Mouse (Mus musculus) left cerebral cortex, adult 8-10 months (tissue): ENCODE results near the gene Scube2. TPM values are rescaled to one million over a fixed set of nuclear protein-coding genes. Genes with fewer than 3 reads are reported as not detected.

Experiments used
- DNase-seq, 2 experiments: peaks; one replicate each; pipeline ENCODE4 v3.0.0; 2022; ENCODE audit warnings: low spot score in 2 of 2
- total RNA-seq, 4 experiments: library from RNA; stranded (reverse); gene quantifications; 2 replicates each; pipeline ENCODE4 v1.2.4; 2022

Scube2 gene
- 1 to 10 TPM in 1 of 4 experiments, under 1 TPM in 3; 0.79 to 1.2 (median 0.88) TPM for total RNA-seq

- DNase-seq: no peak
Observed at GRCm38 (mm10) chr7:109865370-109866229, at the start of gene Scube2. Gene Scube2 (minus strand): TSS chr7:109865679.

- DNase-seq: no peak
Observed at GRCm38 (mm10) chr7:109906165-109906564, 40.7 kb upstream of the Scube2 start.

DNA sequence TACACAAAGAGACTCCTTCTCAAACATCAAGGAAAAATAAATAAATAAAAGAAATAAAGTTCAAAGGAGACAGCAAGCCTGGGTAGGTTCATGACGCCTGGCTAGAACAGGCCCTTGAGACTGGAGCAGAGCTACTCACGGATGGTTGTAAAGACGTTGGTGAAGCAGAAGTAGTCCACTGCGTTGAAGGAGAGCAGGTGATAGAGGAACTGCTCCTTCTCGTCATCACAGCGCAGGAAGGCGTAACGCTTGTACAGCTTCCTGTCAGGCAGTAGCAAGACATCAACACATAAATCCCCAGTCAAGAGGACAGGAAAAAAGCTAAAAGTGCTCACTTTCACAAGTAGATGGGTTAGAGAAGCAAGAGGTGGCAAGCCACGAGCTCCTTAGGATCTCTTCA, 35.4 kb upstream of the Scube2 start:
- no peak for DNase-seq

GRCm38 (mm10) chr7:109898911-109899310, 33.4 kb upstream of the Scube2 start:
- DNase-seq: no peak

GRCm38 (mm10) chr7:109892530-109892929, 27.1 kb upstream of the Scube2 start:
- peak; percentile 40 to 52 for DNase-seq

- no peak for DNase-seq
Observed at GRCm38 (mm10) chr7:109891786-109892185, 26.3 kb upstream of the Scube2 start.

DNA sequence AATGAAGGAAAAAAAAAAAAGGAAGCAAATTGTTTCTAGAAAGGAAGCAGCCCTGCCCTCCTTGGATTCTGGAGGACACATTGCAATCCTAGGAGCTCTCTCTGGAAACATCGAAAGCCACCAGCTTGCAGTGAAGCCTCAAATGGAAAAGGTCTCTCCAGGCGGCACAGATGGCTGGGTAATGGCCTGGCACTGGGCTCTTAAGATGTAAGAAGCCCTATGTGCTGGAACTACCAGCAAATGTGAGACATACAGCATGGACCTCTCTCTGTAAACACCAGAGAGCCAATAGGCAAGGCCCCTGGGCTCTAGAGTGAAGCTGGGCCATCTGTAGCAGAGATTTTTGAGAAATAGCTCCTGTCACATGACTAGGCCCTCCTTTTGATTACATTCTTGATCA, 24.8 kb upstream of the Scube2 start:
- no peak for DNase-seq

- DNase-seq: no peak
Observed at GRCm38 (mm10) chr7:109889300-109889699, 23.8 kb upstream of the Scube2 start.

DNA sequence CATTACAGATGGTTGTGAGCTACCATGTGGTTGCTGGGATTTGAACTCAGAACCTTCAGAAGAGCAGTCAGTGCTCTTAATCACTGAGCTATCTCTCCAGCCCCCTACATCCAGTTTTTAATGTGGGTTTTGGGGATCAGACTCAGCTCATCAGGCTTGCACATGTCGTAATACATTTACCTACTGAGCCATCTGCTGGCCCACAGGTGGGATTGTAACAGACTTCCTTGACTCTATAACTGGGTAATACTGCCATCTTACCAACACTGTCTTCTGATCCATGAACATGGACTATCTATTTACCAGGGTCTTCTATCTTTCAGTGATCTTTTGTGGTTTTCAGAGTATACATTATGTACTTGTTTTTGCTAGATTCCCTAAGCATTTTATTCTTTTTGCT, 20.8 kb upstream of the Scube2 start:
- no peak for DNase-seq

DNA sequence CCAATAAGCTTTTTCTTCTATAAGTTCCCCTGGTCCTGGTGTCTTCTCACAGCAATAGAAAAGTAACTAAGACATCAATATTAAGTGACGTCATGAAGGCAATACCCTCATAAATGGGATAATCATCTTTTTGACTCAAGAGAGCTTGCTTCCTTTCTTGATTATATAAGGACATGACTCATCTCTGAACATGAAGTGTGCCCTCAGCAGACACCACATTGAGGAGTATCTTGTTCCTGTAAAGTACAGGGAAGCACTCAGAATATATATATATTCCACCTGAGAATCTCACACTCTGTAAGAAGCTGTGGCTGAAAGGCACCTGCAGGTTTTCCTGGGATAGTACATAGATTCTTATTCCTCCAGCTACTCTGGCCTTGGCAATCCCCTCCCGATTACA, 17.1 kb upstream of the Scube2 start:
- no peak for DNase-seq

- DNase-seq: no peak
Observed at GRCm38 (mm10) chr7:109881561-109882099, 16.2 kb upstream of the Scube2 start.

DNA sequence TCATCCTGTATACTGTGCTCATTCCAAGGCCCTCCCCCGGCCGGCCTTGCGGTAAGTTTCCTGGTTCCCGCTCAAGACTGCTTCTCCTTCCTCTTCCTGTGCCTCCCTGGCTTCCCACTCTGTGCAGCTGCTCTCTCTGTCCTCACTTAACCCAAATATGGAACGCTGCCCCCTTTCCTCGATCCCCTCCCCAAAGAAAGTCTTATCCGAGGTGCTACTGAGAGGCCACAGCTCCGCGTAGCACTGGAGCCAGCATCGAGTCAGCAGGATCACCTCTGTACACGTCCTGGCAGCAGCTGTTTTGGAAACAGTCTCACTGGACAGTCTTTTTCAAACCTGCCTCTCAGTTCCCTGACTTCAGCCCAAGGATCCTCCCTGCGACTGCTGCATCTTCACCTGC, 13.7 kb upstream of the Scube2 start:
- no peak for DNase-seq

GRCm38 (mm10) chr7:109876085-109876484, 10.6 kb upstream of the Scube2 start:
- no peak for DNase-seq

GRCm38 (mm10) chr7:109875598-109875997, 10.1 kb upstream of the Scube2 start:
- no peak for DNase-seq

DNA sequence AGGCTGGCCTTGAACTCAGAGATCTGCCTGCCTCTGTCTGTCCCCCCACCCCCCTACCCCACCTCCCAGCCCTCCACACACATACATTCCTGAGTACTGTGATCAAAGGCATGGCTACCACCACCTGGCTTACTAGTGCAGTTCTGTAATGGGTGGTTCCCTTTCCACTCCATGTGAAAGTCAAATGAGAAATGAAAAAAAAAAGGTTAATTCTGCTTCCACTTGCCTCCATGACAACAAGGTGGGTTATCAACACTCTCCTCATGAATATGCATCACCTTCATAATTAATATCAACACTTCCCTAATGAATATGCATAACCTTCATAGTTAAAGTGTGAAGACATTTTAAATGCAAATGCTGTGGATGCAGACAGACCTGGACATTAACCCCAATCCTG, 9.6 kb upstream of the Scube2 start:
- DNase-seq: no peak

DNA sequence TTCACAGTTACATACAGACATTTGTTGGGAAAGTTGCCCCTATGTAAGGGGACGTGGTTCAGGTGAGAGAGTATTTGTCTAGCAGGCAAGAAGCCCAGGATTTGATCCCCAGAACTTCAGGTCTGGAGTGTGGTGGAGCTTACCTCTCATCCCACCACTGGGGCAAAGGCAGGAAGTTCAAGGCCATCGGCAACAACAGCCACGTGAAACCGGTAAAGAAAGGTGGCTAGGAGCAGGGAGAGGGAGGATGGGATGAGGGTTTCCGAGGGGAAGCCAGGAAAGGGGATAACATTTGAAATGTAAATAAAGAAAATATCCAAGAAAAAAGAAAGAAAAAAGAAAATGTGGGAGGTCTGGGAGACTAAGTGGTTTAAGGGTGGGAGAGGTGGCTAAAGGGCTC, 7.7 kb upstream of the Scube2 start:
- no peak for DNase-seq

DNA sequence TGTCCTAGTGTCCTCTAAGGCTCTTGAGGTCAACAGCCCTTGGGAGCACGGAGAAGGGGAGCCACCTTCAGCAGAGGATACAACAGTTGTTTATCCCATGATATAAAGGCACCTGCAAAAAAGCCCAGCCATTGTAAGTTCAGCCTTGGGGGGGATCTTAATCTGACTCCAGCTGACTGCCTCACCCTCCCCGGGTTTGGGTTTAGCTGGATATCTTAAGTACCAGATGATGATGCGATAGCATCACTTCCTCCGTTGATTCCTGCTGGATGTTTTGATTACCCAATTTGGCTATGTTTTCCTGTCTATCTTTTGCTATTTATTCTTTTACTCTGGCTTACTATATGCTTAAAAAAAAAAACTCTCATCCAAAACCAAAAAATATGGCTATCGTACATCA, 5.8 kb upstream of the Scube2 start:
- no peak for DNase-seq

DNA sequence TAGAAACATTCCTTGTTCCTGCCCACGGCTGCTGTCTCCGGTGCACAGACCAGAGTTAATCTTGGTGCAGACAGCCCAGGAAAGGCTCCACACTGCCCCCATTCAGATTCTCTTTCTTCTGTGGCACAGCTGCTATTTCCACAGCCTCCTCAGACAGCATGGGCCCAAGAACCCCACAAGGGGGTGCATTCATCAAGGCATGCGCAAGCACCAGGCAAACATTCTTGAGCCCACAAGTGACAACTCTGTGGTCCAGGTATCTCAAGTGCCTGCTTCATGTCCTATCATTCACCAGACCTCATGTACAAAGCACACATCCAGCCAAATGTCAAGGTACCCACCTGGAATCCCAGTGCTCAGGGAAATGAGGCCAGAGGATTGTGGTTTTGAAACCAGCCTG, 3.0 kb upstream of the Scube2 start:
- no peak for DNase-seq

DNA sequence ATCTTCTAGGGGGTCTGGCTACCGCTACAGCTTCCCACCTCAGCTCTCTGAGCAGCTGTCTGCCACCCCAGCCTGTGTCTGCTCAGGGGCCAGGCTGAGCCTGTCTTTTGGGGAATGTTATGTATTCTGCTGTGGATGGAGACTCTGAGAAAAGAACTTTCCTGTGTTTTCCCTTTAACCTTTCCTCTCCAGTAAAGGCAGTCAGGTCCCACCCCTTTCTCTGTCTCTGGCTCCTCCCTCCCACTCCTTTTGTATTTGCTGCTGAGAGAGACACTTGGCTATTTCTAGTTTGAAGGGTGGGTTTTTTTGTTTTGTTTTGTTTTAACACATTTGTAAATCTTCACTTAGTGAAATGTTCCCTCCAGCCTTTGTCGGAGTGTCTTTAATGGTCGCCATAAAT, 1.2 kb upstream of the Scube2 start:
- DNase-seq: no peak

GRCm38 (mm10) chr7:109863561-109863960, 1.9 kb downstream of the Scube2 start:
- DNase-seq: no peak

DNA sequence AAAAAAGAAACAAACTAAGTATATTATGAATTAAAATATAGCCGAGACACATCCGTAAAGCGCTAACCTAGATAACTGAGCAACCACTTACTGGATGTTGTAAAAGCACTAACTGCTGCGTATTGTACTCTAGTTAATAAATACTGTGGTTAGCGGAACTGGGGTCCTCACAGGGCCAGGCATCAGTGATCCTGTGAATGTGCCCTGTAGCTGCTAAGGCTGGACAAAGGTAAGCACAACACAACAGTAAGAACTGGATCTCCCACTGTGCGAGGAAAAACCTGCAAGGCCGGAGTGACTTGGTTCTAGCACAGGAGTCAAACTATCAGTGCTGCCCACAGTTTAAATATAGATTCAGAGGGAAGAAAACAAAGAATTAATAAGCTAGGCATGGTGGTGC, 5.3 kb downstream of the Scube2 start:
- DNase-seq: no peak

DNA sequence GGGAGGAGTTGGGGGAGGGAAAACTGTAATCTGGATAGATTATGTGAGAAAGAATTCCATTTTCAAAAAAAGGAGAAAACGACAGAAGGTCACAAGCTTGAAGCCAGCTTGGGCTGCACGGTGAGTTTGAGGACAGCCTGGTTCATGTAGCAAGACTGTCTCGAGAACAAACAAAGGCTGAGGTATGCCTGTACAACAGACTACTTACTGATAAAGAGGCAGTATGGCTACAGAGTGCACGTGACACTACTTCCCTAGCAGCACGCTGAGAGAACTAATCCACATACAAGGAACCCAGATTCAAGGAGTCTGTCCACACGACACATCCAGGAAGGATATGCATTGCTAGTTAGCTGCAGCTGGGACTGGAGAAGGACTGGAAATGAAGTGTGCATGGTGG, 6.1 kb downstream of the Scube2 start:
- DNase-seq: no peak

- DNase-seq: no peak
Observed at GRCm38 (mm10) chr7:109852752-109853212, 12.7 kb downstream of the Scube2 start.
